Mouse (Mus musculus) lung, adult 2 months (tissue): Measurements from ENCODE around the gene Chrnb1. TPM values are rescaled to one million over a fixed set of nuclear protein-coding genes. Genes with fewer than 3 reads are reported as not detected.

Experiments
- DNase-seq: peaks from one replicate; pipeline ENCODE4 v3.0.0; 2022
- H3K4me1 ChIP-seq: fragments of 200-500 bp; 2 replicates; pipeline ENCODE4 v1.6.1; 2011; ENCODE audit warnings: low read length; ENCODE audit not compliant: control insufficient read depth, insufficient read depth
- H3K4me3 ChIP-seq: fragments of 200-500 bp; replicated peaks from 2 replicates; pipeline ENCODE3; 2011; ENCODE audit warnings: low read depth, mild to moderate bottlenecking, control low read depth, low read length; ENCODE audit errors: extremely low read depth
- CTCF ChIP-seq: fragments of 200-500 bp; IDR thresholded peaks from 2 replicates; pipeline ENCODE4 v1.5.1; 2011; ENCODE audit warnings: mild to moderate bottlenecking, low read length, control low read depth; ENCODE audit not compliant: insufficient read depth
- POLR2A ChIP-seq: fragments of 200-500 bp; IDR thresholded peaks from 2 replicates; pipeline ENCODE4 v1.6.1; 2011; ENCODE audit warnings: low read depth, mild to moderate bottlenecking, control low read depth, low read length, borderline replicate concordance; ENCODE audit errors: extremely low read depth
- WGBS: fragments of 180-500 bp; shearing (Covaris S2); methylation state at CpG from one replicate; pipeline ENCODE4 v1.1.7; 2018; 5-methylcytosine and 5-hydroxymethylcytosine counted together
- polyA plus RNA-seq: library from polyadenylated mRNA; depleted of rRNA; stranded (reverse); fragments of >200 nt; gene quantifications from 2 replicates; pipeline ENCODE4 v1.2.3, GENCODE M21; 2012; rRNA removed

Gene Chrnb1
- polyA plus RNA-seq, 1 experiment, result 38.0 TPM

- TF ChIP-seq CTCF (no peak), POLR2A (no peak)
- H3K4me3 ChIP-seq, result peak overlapping the region; percentile 74
- 29% methylated on average over 9 of the region's 9 CpGs for WGBS
- peaks cover 9% of the 10 kb centered on the region for H3K4me1 ChIP-seq
- DNase-seq, result no peak
Measured at GRCm38 (mm10) chr11:69757303-69758089, 38.2 kb downstream of the Chrnb1 start.

GRCm38 (mm10) chr11:69754701-69755100 is 41.0 kb downstream of the Chrnb1 start:
- no peak for DNase-seq
- TF ChIP-seq CTCF (no peak), POLR2A (no peak)
- Histone ChIP-seq H3K4me1 (peaks cover 6% of the 10 kb centered on the region), H3K4me3 (no peak overlapping the region)
- 24% methylated on average over 3 of the region's 3 CpGs for WGBS

GRCm38 (mm10) chr11:69754233-69754632 is 41.5 kb downstream of the Chrnb1 start:
- Histone ChIP-seq H3K4me3 (no peak overlapping the region), H3K4me1 (peaks cover 6% of the 10 kb centered on the region)
- 79% methylated on average over 5 of the region's 5 CpGs for WGBS
- TF ChIP-seq CTCF (no peak), POLR2A (no peak)
- DNase-seq, result no peak

GRCm38 (mm10) chr11:69752686-69753085 is 43.1 kb downstream of the Chrnb1 start:
- Histone ChIP-seq H3K4me3 (no peak overlapping the region), H3K4me1 (peaks cover 6% of the 10 kb centered on the region)
- no peak for TF ChIP-seq POLR2A
- TF ChIP-seq CTCF, result no peak
- DNase-seq, result no peak

- DNase-seq, result no peak
- WGBS, result 52% methylated on average over 3 of the region's 3 CpGs
- Histone ChIP-seq H3K4me1 (peaks cover 6% of the 10 kb centered on the region), H3K4me3 (no peak overlapping the region)
- TF ChIP-seq POLR2A, result no peak
- TF ChIP-seq CTCF, result no peak
Measured at GRCm38 (mm10) chr11:69751635-69752034, 44.1 kb downstream of the Chrnb1 start.

Other genes starting within 250 kb of the Chrnb1 start
- 3.1 TPM in 2 replicates for gene Dnah2, start 246.8 kb downstream of the Chrnb1 start, polyA plus RNA-seq
- 0.88 and 1.0 TPM in 2 replicates for gene Efnb3, start 235.7 kb downstream of the Chrnb1 start, polyA plus RNA-seq
- gene Wrap53, start 215.7 kb downstream of the Chrnb1 start, polyA plus RNA-seq, result 11.9 and 15.0 TPM in 2 replicates
- 66.8 and 75.0 TPM in 2 replicates for gene Trp53, start 215.6 kb downstream of the Chrnb1 start, polyA plus RNA-seq
- gene Atp1b2, start 190.0 kb downstream of the Chrnb1 start, polyA plus RNA-seq, result 8.4 and 15.9 TPM in 2 replicates
- not detected in 2 replicates for gene Shbg, start 178.0 kb downstream of the Chrnb1 start, polyA plus RNA-seq
- gene Sat2, start 173.9 kb downstream of the Chrnb1 start, polyA plus RNA-seq, result 3.4 and 6.1 TPM in 2 replicates
- gene Fxr2, start 163.0 kb downstream of the Chrnb1 start, polyA plus RNA-seq, result 54.4 and 66.9 TPM in 2 replicates
- gene Sox15, start 140.6 kb downstream of the Chrnb1 start, polyA plus RNA-seq, result 0.14 and 5.5 TPM in 2 replicates
- 67.3 and 88.1 TPM in 2 replicates for gene Mpdu1, start 133.3 kb downstream of the Chrnb1 start, polyA plus RNA-seq
- gene Cd68, start 129.8 kb downstream of the Chrnb1 start, polyA plus RNA-seq, result 65.6 and 82.8 TPM in 2 replicates
- 152 and 265 TPM in 2 replicates for gene Eif4a1, start 123.5 kb downstream of the Chrnb1 start, polyA plus RNA-seq
- gene Senp3, start 113.9 kb downstream of the Chrnb1 start, polyA plus RNA-seq, result 43.6 and 55.0 TPM in 2 replicates
- 16.2 and 21.3 TPM in 2 replicates for gene Tnfsf13, start 110.2 kb downstream of the Chrnb1 start, polyA plus RNA-seq
- 84.2 and 98.8 TPM in 2 replicates for gene Tnfsf12, start 100.1 kb downstream of the Chrnb1 start, polyA plus RNA-seq
- 12.7 and 20.0 TPM in 2 replicates for gene Tnfsfm13, start 99.8 kb downstream of the Chrnb1 start, polyA plus RNA-seq
- 32.0 and 51.1 TPM in 2 replicates for gene Polr2a, start 37.3 kb downstream of the Chrnb1 start, polyA plus RNA-seq
- gene Slc35g3, start 34.0 kb downstream of the Chrnb1 start, polyA plus RNA-seq, result 1.4 and 2.3 TPM in 2 replicates
- 104 and 106 TPM in 2 replicates for gene Zbtb4, start 30.0 kb downstream of the Chrnb1 start, polyA plus RNA-seq
- gene Fgf11, start 5.9 kb upstream of the Chrnb1 start, polyA plus RNA-seq, result 6.9 and 8.0 TPM in 2 replicates
- 9.4 and 9.5 TPM in 2 replicates for gene Tmem102, start 9.7 kb upstream of the Chrnb1 start, polyA plus RNA-seq
- gene Gm39566, start 19.4 kb upstream of the Chrnb1 start, polyA plus RNA-seq, result not detected in 2 replicates
- not detected in 2 replicates for gene Spem2, start 22.5 kb upstream of the Chrnb1 start, polyA plus RNA-seq
- gene Spem1, start 26.2 kb upstream of the Chrnb1 start, polyA plus RNA-seq, result 0.15 and 0.41 TPM in 2 replicates
- 32.3 and 42.0 TPM in 2 replicates for gene Nlgn2, start 41.8 kb upstream of the Chrnb1 start, polyA plus RNA-seq
- 151 and 173 TPM in 2 replicates for gene Tmem256, start 42.6 kb upstream of the Chrnb1 start, polyA plus RNA-seq
- 192 and 225 TPM in 2 replicates for gene Plscr3, start 50.4 kb upstream of the Chrnb1 start, polyA plus RNA-seq
- 14.4 and 17.4 TPM in 2 replicates for gene Tnk1, start 62.8 kb upstream of the Chrnb1 start, polyA plus RNA-seq
- gene Tmem95, start 82.1 kb upstream of the Chrnb1 start, polyA plus RNA-seq, result not detected in 2 replicates
- 12.6 and 19.1 TPM in 2 replicates for gene Kctd11, start 85.5 kb upstream of the Chrnb1 start, polyA plus RNA-seq
- 11.2 and 14.3 TPM in 2 replicates for gene Acap1, start 99.6 kb upstream of the Chrnb1 start, polyA plus RNA-seq
- gene 2810408A11Rik, start 105.0 kb upstream of the Chrnb1 start, polyA plus RNA-seq, result 0.65 and 1.4 TPM in 2 replicates
- 47.7 and 58.1 TPM in 2 replicates for gene Neurl4, start 105.1 kb upstream of the Chrnb1 start, polyA plus RNA-seq
- gene Gps2, start 117.9 kb upstream of the Chrnb1 start, polyA plus RNA-seq, result 104 and 112 TPM in 2 replicates
- gene Eif5a, start 126.0 kb upstream of the Chrnb1 start, polyA plus RNA-seq, result 216 and 372 TPM in 2 replicates
- 4.6 and 6.7 TPM in 2 replicates for gene Ybx2, start 139.9 kb upstream of the Chrnb1 start, polyA plus RNA-seq
- gene Slc2a4, start 152.2 kb upstream of the Chrnb1 start, polyA plus RNA-seq, result 22.3 and 40.4 TPM in 2 replicates
- 60.5 and 63.7 TPM in 2 replicates for gene Cldn7, start 168.8 kb upstream of the Chrnb1 start, polyA plus RNA-seq
- gene Ctdnep1, start 185.2 kb upstream of the Chrnb1 start, polyA plus RNA-seq, result 88.3 and 102 TPM in 2 replicates
- 38.5 and 53.8 TPM in 2 replicates for gene Elp5, start 186.6 kb upstream of the Chrnb1 start, polyA plus RNA-seq
- gene Gabarap, start 195.2 kb upstream of the Chrnb1 start, polyA plus RNA-seq, result 333 and 615 TPM in 2 replicates
- 15.0 and 22.9 TPM in 2 replicates for gene Phf23, start 199.8 kb upstream of the Chrnb1 start, polyA plus RNA-seq
- gene Dvl2, start 204.7 kb upstream of the Chrnb1 start, polyA plus RNA-seq, result 16.7 and 20.8 TPM in 2 replicates
- 63.1 and 88.6 TPM in 2 replicates for gene Acadvl, start 219.5 kb upstream of the Chrnb1 start, polyA plus RNA-seq
- gene Dlg4, start 221.0 kb upstream of the Chrnb1 start, polyA plus RNA-seq, result 28.0 and 33.7 TPM in 2 replicates